ENCODE assay signal across 16 mouse cellular contexts in genomic region chr16:49811897-49812296, GRCm38 (mm10).
"Had no signal": no experiment of that assay in that cellular context is flagged by ENCODE, and none has a peak within 500 bp of the region (broad histone marks: within the 10 kb centered on the region; RNA-seq: fewer than 3 reads in every experiment).

No protein-coding gene starts in this region.

- H3K9ac ChIP-seq: neural tube, embryonic 13.5 days; neural tube, embryonic 15.5 days; stomach, embryonic 15.5 days had no signal

- H3K9me3 ChIP-seq: neural tube, embryonic 13.5 days; neural tube, embryonic 15.5 days; stomach, embryonic 15.5 days had no signal

- H3K4me2 ChIP-seq: neural tube, embryonic 13.5 days; neural tube, embryonic 15.5 days; stomach, embryonic 15.5 days had no signal

- H3K27ac ChIP-seq: neural tube, embryonic 13.5 days; neural tube, embryonic 15.5 days; stomach, embryonic 15.5 days; stomach, postnatal 0 days had no signal

- H3K4me1 ChIP-seq: neural tube, embryonic 13.5 days; neural tube, embryonic 15.5 days; stomach, embryonic 15.5 days had no signal

- H3K4me3 ChIP-seq: neural tube, embryonic 13.5 days; neural tube, embryonic 15.5 days; stomach, embryonic 15.5 days had no signal

- H3K27me3 ChIP-seq: neural tube, embryonic 13.5 days; neural tube, embryonic 15.5 days; stomach, embryonic 15.5 days had no signal

- H3K36me3 ChIP-seq: neural tube, embryonic 13.5 days; neural tube, embryonic 15.5 days; stomach, embryonic 15.5 days had no signal

- DNase-seq: retina, postnatal 1 day; right cerebral cortex, adult 18-20 months; right cerebral cortex, postnatal 14 days; right cerebral cortex, postnatal 25 days; right cerebral cortex, postnatal 4 days; spleen, adult 18-20 months; thymus, adult 18-20 months; thymus, adult 2 months; thymus, postnatal 14 days; thymus, postnatal 25 days; thymus, postnatal 36 days; thymus, postnatal 4 days had no signal
